Mouse (Mus musculus): ENCODE data around the gene Bclaf1. TPM values are rescaled to one million over a fixed set of nuclear protein-coding genes. Genes with fewer than 3 reads are reported as not detected.

Gene Bclaf1
- polyA plus RNA-seq, 1 experiment from 2014 or later = 143 TPM

DNA sequence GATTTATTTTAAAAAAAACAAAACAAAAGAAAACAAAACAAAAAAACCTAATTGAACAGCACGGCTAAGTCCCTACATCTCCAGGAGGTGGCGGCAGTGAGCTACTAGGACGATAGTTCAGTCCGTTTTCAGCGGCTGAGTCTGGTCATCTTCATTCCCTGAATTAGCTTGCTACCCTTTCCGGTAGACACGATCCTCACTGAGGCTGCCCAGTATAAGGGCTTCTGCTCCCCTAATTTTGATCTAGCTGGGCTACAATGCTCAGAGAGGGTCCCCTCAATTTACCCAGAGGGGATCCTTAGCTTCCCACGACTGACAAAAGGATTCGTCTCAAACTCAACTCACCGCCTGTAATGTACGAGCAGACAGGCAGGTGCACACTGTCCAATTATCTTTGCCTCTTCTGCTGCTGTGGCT lies 21.8 kb upstream of the Bclaf1 start:
- Histone ChIP-seq H3K9me3 (no peaks in the 10 kb centered on the region), H3K4me1 (peaks cover 15% of the 10 kb centered on the region), H3K27me3 (replicated peaks) (no peaks in the 10 kb centered on the region), H3K4me2 (replicated peaks) (peak overlapping the region; percentile 51), H3K27ac (no peak overlapping the region), H3K4me3 (no peak overlapping the region), H3K9ac (peak overlapping the region; percentile 26; the same call in 1 of the 2 replicates), H3K36me3 (no peaks in the 10 kb centered on the region)
- ATAC-seq (ENCODE audit: low FRiP score, low read depth) = no peak
- 18% methylated on average over 11 of the region's 11 CpGs for WGBS

DNA sequence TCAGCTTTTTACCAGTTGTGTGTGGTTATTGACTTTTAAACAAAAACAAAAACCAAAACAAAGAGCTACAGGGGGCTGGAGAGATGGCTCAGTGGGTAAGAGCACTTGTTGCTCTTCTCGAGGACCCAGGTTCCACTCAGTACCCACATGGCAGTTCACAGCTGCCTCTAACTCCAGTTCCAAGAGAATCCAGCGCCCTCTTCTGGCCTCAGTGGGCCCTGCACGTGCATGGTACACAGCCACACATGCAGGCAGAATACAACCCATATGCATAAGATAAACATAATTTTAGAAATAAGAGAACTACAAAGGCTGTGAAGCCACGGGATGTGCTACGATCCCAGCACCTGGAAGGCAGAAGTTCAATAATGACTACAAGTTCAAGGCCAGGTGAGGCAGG lies 16.3 kb upstream of the Bclaf1 start:
- no peaks in the 10 kb centered on the region for H3K9me3 ChIP-seq
- H3K36me3 ChIP-seq = no peaks in the 10 kb centered on the region
- no peaks in the 10 kb centered on the region for H3K27me3 ChIP-seq (replicated peaks)
- H3K4me1 ChIP-seq = no peaks in the 10 kb centered on the region
- H3K4me3 ChIP-seq = no peak overlapping the region
- 77% methylated on average over 5 of the region's 5 CpGs for WGBS
- no peak overlapping the region for H3K9ac ChIP-seq
- no peak overlapping the region for H3K27ac ChIP-seq
- H3K4me2 ChIP-seq (replicated peaks) = no peak overlapping the region
- ATAC-seq (ENCODE audit: low FRiP score, low read depth) = no peak

GRCm38 (mm10) chr10:20298152-20298920 lies 13.9 kb upstream of the Bclaf1 start:
- Histone ChIP-seq H3K4me2 (replicated peaks) (no peak overlapping the region), H3K9ac (no peak overlapping the region), H3K27me3 (replicated peaks) (no peaks in the 10 kb centered on the region), H3K36me3 (no peaks in the 10 kb centered on the region), H3K4me3 (no peak overlapping the region), H3K27ac (no peak overlapping the region), H3K4me1 (no peaks in the 10 kb centered on the region), H3K9me3 (no peaks in the 10 kb centered on the region)
- ATAC-seq (ENCODE audit: low FRiP score, low read depth) = no peak
- WGBS = 62% methylated on average over 3 of the region's 3 CpGs

DNA sequence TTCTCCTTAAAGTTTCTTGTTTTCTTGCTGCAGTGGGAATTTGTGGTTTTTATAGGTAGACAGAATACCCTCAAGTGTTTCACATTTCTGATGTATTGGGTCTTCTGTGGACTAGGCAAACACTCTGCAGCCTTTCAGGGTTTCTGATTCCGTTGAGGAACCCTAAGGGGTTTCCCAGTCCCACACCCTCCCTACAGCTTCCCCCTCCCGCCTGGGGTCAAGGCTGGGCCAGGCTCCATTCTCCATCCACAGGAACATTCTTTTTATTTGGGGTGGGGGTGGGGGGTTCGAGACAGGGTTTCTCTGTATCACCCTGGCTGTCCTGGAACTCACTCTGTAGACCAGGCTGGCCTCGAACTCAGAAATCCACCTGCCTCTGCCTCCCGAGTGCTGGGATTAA lies 13.2 kb upstream of the Bclaf1 start:
- H3K4me2 ChIP-seq (replicated peaks) = no peak overlapping the region
- H3K9me3 ChIP-seq = no peaks in the 10 kb centered on the region
- no peak overlapping the region for H3K9ac ChIP-seq
- H3K4me3 ChIP-seq = no peak overlapping the region
- WGBS = 78% methylated on average over 5 of the region's 5 CpGs
- no peak for ATAC-seq (ENCODE audit: low FRiP score, low read depth)
- H3K27me3 ChIP-seq (replicated peaks) = no peaks in the 10 kb centered on the region
- H3K27ac ChIP-seq = no peak overlapping the region
- no peaks in the 10 kb centered on the region for H3K4me1 ChIP-seq
- H3K36me3 ChIP-seq = no peaks in the 10 kb centered on the region

DNA sequence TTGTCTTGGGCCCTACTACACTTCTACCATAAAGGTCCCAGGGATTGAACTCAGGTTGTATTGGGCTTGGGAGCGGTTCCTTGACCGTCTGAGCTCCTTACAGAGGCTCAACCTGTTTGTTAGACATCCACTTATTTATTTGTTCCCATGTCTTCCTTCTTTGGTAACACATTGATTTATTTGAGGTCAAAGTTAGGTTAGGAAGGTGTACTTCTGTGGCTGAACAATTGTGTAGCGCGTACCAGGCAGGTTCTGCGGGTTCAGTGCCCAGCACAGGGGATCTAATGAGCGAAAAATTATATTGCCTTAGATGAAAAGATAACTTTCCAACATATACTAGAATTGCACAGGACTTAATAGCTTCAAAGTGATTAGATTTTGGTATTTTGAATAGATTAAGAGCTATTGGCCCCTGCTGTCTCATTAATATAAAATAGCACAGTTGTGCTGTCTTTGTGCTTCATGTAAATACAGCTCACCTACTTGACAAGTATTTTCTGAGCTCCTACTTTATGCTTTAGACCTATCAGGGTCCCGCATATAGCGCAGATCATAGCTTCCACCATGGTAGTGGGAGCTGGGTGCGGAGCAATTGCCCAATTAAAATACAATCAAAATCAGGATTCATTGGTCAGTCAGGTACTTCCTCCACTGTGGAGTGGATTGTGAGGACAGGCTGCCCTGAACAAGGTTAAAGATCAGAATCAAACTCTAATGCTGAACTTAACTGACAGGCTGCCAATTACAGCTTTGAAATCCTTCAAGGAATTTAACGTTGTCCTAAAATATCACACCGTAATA lies 1.1 kb upstream of the Bclaf1 start:
- ATAC-seq (ENCODE audit: low FRiP score, low read depth) = peak; percentile 6; the same call in 1 of the 2 replicates
- Histone ChIP-seq H3K9me3 (no peaks in the 10 kb centered on the region), H3K9ac (peak overlapping the region; percentile 88), H3K27ac (peak overlapping the region; percentile 100), H3K27me3 (replicated peaks) (no peaks in the 10 kb centered on the region), H3K4me3 (peak overlapping the region; percentile 74), H3K4me1 (peaks cover 19% of the 10 kb centered on the region), H3K4me2 (replicated peaks) (peak overlapping the region; percentile 73), H3K36me3 (no peaks in the 10 kb centered on the region)
- 21% methylated on average over 11 of the region's 11 CpGs for WGBS

DNA sequence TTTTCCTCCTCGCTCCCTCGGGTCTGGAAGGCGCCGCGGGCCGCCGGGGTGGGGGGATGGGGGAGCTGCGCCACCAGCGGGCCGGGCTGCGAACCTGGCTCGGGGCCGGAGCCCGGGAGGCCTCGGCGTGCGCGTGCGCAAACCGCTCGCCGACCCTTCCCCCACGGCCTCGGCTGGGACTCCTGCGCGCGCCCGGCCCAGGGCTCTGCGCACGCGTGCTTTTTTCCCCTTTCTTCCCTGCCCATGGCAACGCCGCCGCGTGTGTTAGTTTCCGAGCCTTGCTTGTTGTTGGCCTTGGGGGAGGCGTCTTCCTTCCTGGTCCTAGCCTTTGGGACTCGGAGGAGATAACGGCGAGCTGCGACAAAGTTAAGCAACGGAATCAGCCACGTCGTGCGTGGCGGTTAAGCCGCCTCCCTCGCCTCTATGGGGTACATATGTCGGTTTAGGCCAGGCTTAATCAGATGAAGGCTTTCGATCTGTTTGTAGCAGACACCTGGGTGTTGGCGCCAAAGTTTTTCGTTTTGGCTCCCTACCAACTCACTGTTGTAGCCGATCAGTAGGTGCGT lies 550 bp downstream of the Bclaf1 start:
- H3K27ac ChIP-seq = peak overlapping the region; percentile 100
- H3K27me3 ChIP-seq (replicated peaks) = no peaks in the 10 kb centered on the region
- H3K9me3 ChIP-seq = no peaks in the 10 kb centered on the region
- H3K4me3 ChIP-seq = peak overlapping the region; percentile 74
- no peaks in the 10 kb centered on the region for H3K36me3 ChIP-seq
- WGBS = under 1% methylated on average over 54 of the region's 54 CpGs
- H3K9ac ChIP-seq = peak overlapping the region; percentile 88
- peak overlapping the region; percentile 73 for H3K4me2 ChIP-seq (replicated peaks)
- ATAC-seq (ENCODE audit: low FRiP score, low read depth) = peak; percentile 81
- H3K4me1 ChIP-seq = peaks cover 19% of the 10 kb centered on the region

- WGBS = 53% methylated on average over 13 of the region's 13 CpGs
- Histone ChIP-seq H3K9ac (peak overlapping the region; percentile 88), H3K9me3 (no peaks in the 10 kb centered on the region), H3K4me1 (peaks cover 19% of the 10 kb centered on the region), H3K36me3 (peaks cover 4% of the 10 kb centered on the region; the same call in 1 of the 2 replicates), H3K27me3 (replicated peaks) (no peaks in the 10 kb centered on the region), H3K27ac (no peak overlapping the region), H3K4me3 (peak overlapping the region; percentile 74), H3K4me2 (replicated peaks) (peak overlapping the region; percentile 73)
- no peak for ATAC-seq (ENCODE audit: low FRiP score, low read depth)
Observed at GRCm38 (mm10) chr10:20313447-20313846, 1.2 kb downstream of the Bclaf1 start.

DNA sequence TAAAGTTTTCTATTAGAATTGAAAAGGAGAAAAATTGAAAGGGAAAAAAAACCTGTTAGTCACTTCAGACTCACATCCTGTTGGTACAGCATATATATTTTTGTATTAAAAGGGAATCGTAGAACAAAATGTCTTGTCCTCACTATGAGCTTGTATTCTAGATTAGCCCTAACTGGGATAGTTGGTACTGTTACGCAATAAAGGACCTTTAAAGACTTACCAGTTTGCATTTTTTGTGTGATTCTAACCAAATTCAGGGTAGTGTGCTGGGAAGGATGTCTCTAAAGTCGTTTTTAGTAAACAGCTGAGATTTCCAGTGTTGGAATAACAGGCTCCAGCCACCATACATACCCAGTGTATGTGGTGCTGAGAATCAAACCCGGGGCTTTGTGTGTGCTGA lies 1.7 kb downstream of the Bclaf1 start:
- ATAC-seq (ENCODE audit: low FRiP score, low read depth) = no peak
- WGBS = 86% methylated on average over 4 of the region's 4 CpGs
- Histone ChIP-seq H3K36me3 (peaks cover 7% of the 10 kb centered on the region), H3K9ac (no peak overlapping the region), H3K4me1 (peaks cover 19% of the 10 kb centered on the region), H3K4me3 (no peak overlapping the region; the same call in 1 of the 2 replicates), H3K4me2 (replicated peaks) (peak overlapping the region; percentile 73), H3K27ac (no peak overlapping the region), H3K9me3 (no peaks in the 10 kb centered on the region), H3K27me3 (replicated peaks) (no peaks in the 10 kb centered on the region)

GRCm38 (mm10) chr10:20314797-20315196 lies 2.5 kb downstream of the Bclaf1 start:
- Histone ChIP-seq H3K4me2 (replicated peaks) (no peak overlapping the region), H3K4me1 (peaks cover 19% of the 10 kb centered on the region), H3K36me3 (peaks cover 12% of the 10 kb centered on the region), H3K9me3 (no peaks in the 10 kb centered on the region), H3K4me3 (no peak overlapping the region), H3K27ac (no peak overlapping the region), H3K27me3 (replicated peaks) (no peaks in the 10 kb centered on the region), H3K9ac (no peak overlapping the region)
- WGBS = 64% methylated on average over 2 of the region's 2 CpGs
- no peak for ATAC-seq (ENCODE audit: low FRiP score, low read depth)

GRCm38 (mm10) chr10:20317466-20317865 lies 5.2 kb downstream of the Bclaf1 start:
- Histone ChIP-seq H3K4me2 (replicated peaks) (no peak overlapping the region), H3K4me3 (no peak overlapping the region), H3K9me3 (no peaks in the 10 kb centered on the region), H3K27me3 (replicated peaks) (no peaks in the 10 kb centered on the region), H3K9ac (no peak overlapping the region), H3K36me3 (peaks cover 15% of the 10 kb centered on the region), H3K27ac (no peak overlapping the region), H3K4me1 (peaks cover 8% of the 10 kb centered on the region)
- no peak for ATAC-seq (ENCODE audit: low FRiP score, low read depth)
- 82% methylated on average over 5 of the region's 5 CpGs for WGBS

- no peak for ATAC-seq (ENCODE audit: low FRiP score, low read depth)
- Histone ChIP-seq H3K36me3 (peaks cover 50% of the 10 kb centered on the region), H3K9me3 (no peaks in the 10 kb centered on the region)
Observed at GRCm38 (mm10) chr10:20326226-20326625, 14.0 kb downstream of the Bclaf1 start.

GRCm38 (mm10) chr10:20331262-20331661 lies 19.0 kb downstream of the Bclaf1 start:
- Histone ChIP-seq H3K9ac (no peak overlapping the region), H3K36me3 (peaks cover 53% of the 10 kb centered on the region), H3K9me3 (no peaks in the 10 kb centered on the region), H3K27ac (no peak overlapping the region), H3K27me3 (replicated peaks) (no peaks in the 10 kb centered on the region), H3K4me1 (no peaks in the 10 kb centered on the region), H3K4me3 (no peak overlapping the region), H3K4me2 (replicated peaks) (no peak overlapping the region)
- no peak for ATAC-seq (ENCODE audit: low FRiP score, low read depth)
- WGBS = 86% methylated on average over 2 of the region's 2 CpGs

More at GRCm38 (mm10) chr10:20326226-20326625, 14.0 kb downstream of the Bclaf1 start:
- Histone ChIP-seq H3K4me2 (replicated peaks) (no peak overlapping the region), H3K4me1 (no peaks in the 10 kb centered on the region), H3K27ac (no peak overlapping the region), H3K4me3 (no peak overlapping the region), H3K9ac (no peak overlapping the region), H3K27me3 (replicated peaks) (no peaks in the 10 kb centered on the region)
